Mouse (Mus musculus) NIH3T3 (cell line): ENCODE data around the gene Pcp4l1.
A peak's percentile ranks its signal among the peaks of the same experiment; 100 is the strongest.

Experiments
- DNase-seq: peaks from one replicate; pipeline ENCODE4 v3.0.0-alpha.2; 2012; ENCODE audit warnings: low read depth

The Pcp4l1 gene

GRCm38 (mm10) chr1:171221281-171222193 lies 25.5 kb upstream of the Pcp4l1 start:
- no peak for DNase-seq

- peak; percentile 95 for DNase-seq
These were observed 24.8 kb upstream of the Pcp4l1 start for GRCm38 (mm10) chr1:171220871-171221270.

GRCm38 (mm10) chr1:171216241-171216955 lies 20.3 kb upstream of the Pcp4l1 start:
- DNase-seq = no peak

DNA sequence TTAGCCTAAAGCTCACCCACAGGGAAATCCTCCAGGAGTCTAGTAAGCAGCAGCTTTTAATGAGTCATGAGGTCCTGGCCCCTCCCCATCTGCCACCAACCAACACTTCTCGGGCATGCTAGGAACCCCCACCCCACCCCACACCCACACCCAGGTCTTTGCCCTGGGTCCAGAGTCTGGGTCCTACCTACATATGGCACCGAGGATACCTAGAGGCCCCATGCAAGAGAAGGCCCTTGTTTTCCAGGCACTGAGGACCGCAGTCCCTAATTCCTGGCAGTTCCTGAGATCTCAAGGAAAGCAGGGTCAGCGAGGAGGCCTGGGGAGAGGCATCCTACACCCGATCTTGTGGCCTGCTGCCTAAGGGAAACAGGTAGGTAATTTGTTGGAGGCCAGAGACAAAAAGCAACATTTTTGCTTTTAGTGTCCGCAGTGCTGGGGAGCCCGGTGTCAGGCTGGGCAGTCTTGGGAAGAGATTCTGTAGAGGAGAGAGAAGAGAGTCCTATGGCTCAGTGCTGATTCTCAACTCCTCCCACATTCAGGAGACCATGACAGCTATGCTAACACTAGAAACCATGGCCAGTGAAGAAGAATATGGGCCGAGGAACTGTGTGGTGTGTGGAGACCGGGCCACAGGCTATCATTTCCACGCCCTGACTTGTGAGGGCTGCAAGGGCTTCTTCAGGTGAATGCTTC lies 17.9 kb upstream of the Pcp4l1 start, which contains the start of gene Nr1i3:
Gene Nr1i3, plus strand, starts transcription at position 170 of the 696 bp plus-strand sequence.
- no peak for DNase-seq

DNA sequence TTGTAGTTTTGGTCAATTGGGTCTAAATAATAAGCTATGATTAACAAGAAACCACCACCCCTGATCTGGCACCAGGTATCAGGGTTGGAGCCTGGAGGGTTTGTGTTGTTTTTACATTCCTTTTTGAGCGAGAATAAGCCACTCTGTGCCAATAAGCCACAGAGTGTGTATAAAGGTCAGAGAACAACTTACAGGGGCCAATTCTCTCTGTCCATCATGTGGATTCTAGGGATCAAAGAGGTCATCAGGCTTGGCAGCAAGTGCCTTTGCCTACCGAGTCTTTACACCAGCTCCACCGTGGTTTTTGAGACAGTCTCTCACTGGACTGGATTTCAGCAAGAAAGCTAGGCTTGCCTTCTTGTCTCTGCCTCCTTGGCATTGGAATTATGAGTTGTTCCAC lies 16.8 kb upstream of the Pcp4l1 start:
- no peak for DNase-seq

DNA sequence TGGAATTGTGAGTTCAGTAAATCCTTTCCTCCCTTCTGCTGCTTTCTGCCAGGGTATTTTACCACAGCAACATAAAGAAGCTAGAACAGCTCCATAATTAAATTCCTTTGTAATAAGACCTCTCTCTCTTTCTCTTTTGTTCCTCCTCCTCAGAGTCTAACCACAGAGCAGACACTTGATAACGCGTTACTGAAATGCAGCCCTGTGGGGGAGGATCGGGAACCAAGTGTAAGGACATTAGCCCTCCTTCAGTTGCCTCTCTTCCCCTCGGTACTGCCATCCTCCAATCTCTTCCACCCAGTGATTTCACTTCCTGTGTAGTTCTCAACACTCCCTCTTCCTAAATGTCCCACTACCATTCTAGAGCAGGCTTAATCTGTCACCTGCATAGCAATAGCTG lies 13.3 kb upstream of the Pcp4l1 start:
- DNase-seq = no peak

- no peak for DNase-seq
These were observed 9.8 kb upstream of the Pcp4l1 start for GRCm38 (mm10) chr1:171205704-171206493.

- no peak for DNase-seq
These were observed 8.2 kb upstream of the Pcp4l1 start for GRCm38 (mm10) chr1:171204249-171204644.

GRCm38 (mm10) chr1:171203471-171204248 lies 7.6 kb upstream of the Pcp4l1 start:
- DNase-seq = no peak

DNA sequence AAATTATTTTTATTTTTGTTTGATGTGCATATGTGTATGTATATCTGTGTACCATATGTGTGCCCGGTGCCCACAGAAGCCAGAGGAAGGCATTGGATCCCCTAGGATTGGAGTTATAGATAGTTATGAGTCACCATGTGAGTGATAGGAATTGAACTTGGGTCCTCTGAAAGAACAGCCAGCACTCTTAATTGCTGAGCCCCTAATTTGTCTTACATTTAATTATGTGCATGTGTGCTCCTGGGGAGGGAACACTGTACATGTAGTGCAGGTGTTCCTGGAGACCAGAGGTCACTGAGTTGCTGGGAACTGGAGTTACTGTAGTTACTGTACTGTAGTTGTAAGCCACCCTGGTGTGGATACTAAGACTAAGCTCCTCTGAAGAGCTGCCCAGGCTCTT lies 4.7 kb upstream of the Pcp4l1 start:
- DNase-seq = no peak

DNA sequence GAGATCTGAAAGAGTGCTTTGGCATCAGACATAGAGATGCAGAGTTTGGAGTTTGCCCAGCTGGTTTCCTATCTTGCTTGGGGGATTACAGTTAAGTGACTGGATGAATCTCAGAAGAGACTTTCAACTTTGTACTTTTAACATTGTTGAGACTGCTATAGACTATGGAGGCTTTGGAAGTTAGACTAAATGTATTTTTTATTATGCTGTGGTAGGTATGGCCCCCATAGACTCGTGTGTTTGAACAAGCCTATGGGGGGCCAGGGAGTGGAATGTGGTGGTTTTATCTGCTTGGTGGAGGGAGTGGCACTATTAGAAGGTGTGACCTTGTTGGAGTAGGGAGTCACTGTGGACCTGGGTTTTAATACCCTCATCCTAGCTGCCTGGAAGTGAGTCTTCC lies 3.5 kb upstream of the Pcp4l1 start:
- no peak for DNase-seq

GRCm38 (mm10) chr1:171195046-171195822 lies 834 bp downstream of the Pcp4l1 start:
- DNase-seq = no peak

DNA sequence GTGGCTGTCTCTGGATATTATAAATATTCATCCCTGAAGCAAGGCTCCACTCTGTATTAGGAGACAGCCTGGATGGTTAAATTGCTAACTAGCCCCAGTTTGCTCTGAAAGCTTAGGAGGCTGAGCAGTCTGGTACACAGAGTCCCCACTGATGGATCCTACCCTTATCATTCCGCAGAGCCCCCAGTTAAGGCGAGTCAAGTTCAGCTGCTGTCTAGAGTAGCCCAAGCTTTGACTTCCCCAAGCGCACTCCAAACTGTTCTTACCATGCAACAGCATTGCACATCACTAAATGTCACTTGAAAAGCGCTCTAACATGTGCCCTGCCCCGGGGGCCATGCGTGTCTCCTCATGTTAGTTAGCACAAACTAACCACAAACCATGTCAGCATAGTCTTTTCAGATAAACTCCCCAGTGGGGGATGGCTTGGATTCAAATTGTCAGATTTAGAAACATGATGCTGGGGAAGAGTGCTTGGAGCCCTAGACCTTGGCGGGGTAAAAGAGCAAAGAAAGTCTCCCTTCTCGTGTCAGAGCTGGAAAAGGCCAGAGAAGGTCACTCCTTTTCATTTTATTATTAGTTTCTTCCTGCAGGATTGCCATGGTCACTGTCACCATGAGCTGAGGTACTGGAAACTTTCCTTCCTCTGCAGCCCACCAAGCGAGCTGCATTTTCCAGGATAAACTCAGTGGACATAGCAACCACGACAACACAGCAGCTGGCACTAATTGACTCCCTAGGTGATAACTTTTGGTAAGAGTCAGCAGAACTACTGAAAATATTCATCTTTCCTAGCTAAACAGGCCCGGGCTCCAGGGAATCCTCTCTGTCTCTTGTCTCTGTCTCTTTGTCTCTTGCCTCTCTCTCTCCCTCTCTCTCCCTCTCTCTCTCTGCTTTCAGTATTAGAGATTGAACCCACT lies 1.9 kb downstream of the Pcp4l1 start:
- DNase-seq = no peak

DNA sequence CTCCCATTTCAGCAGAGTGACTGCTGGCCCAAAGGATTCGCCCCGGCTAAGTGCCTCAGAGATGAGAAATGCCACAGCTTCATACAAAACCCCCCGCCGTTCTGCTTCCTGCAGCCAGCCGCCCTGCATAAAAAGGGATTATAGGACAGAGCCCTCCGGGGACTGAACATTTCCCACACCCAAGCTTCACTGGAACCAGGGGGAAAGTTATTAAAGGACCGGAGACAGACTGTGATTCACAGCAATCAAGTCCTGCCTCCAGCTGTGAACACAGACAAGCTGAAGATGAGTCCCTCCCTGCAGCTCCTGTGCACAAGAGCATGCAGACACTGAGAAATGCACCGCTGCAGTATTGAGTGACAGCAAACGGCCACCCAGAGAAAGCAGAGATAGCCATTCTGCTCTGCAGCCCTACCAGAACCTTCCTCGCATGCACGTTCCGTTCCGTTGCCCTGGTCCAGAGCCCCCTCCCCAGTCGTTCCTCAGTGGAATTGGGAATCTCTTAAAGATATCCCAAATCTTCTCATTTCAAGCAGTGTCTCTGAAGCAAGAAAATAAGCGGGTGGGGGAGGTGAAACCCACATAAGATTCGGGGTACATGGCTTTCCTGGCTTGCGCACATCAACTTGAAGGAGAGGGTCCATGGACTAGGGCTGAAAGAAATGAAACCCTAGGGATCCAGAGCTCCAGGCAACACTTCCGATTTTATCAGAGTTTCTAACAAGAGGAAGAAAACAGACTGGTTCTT lies 2.8 kb downstream of the Pcp4l1 start:
- DNase-seq = no peak

DNA sequence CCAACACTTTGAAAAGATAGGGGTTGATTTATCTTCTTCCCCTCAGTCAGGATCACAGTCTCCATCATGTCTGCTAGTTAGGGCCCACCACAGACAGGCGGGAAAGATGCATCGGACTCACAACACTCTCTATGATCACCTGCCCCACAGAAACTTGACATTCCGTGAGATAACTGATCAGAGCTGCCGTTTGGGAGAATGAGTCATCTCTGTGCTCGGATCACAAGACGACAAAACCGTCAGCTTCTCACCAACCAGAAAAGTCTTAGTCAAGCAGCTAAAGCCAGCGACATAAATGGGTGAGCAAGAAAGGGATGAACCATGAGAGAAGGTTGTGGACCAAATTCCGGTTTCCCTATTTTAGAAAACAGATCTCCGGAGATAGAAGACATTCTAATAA lies 3.8 kb downstream of the Pcp4l1 start:
- no peak for DNase-seq

GRCm38 (mm10) chr1:171190832-171191231 lies 5.2 kb downstream of the Pcp4l1 start:
- DNase-seq = no peak

GRCm38 (mm10) chr1:171189476-171190114 lies 6.5 kb downstream of the Pcp4l1 start:
- peak; percentile 61 for DNase-seq

DNA sequence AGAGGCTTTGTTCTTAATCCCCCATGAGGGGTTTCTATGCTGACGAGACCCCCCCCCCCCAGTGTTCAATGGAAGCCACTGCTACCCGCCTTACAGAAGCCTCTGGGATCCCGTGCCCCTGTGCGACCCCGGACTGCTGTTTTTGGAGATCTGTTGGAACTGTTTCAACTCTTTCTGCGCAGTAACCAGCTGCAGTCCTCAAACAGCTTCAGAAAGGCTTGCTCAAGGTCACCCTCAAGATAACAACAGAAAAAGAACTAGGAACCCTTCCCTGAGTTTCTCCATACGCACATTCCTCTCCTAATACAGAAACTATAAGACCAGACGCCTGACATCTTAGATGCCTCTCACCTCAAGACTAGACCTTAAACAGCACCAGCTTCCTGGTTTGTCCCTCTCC lies 7.0 kb downstream of the Pcp4l1 start:
- peak; percentile 35 for DNase-seq
